Mouse (Mus musculus): Measurements from ENCODE around the gene Rfpl4b.
"Not testable (repeated sequence)": the region's sequence is repeated elsewhere in the genome, so short reads cannot be mapped to it uniquely, and the experiment has no call there.

Rfpl4b gene

DNA sequence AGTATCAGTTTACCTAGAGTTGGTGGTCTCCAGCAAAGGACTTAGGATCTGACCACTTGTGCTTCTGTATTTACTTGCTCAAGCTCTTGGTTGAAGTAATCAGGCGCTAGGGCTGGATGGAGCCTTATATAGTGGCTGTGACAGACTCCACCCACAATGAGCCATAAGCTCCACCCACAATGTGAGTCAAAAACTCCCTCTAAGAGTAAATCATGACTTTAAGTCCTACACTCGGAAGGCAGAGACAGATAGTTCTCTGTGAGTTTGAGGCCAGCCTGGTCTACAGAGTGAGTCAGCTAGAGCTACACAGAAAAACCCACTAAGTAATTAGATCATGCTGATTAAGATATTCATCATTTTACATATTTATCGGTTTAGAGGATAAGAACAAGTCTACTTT is at the start of gene Rfpl4b:
Rfpl4b (minus strand) TSS at position 101 of the 400 bp plus-strand sequence.
- no peak for DNase-seq

- no peak for DNase-seq
These were observed 33.6 kb upstream of the Rfpl4b start for GRCm38 (mm10) chr10:38855186-38855585.

DNA sequence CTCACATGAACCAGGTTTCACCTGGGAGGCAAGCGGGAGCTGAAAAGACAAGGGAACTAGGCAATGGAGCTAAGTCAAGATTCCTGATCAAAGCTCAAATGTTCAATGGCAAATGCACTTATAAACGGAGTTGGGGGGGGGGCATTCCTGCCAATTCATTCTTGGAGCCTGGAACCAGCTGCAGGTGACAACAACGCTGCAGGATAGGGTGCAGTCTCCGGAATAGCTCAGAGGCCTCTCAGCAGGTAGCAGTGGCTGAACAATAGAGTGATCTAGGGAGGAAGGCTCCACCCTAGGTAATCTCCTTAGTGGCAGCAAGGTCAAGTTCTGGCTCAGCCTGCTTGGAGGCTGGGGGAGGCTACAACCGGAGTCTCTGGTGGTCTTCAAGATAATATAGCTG is 28.4 kb upstream of the Rfpl4b start:
- DNase-seq: not testable (repeated sequence)

GRCm38 (mm10) chr10:38848884-38849499 is 27.4 kb upstream of the Rfpl4b start:
- peak; percentile 68 to 76 for DNase-seq

DNA sequence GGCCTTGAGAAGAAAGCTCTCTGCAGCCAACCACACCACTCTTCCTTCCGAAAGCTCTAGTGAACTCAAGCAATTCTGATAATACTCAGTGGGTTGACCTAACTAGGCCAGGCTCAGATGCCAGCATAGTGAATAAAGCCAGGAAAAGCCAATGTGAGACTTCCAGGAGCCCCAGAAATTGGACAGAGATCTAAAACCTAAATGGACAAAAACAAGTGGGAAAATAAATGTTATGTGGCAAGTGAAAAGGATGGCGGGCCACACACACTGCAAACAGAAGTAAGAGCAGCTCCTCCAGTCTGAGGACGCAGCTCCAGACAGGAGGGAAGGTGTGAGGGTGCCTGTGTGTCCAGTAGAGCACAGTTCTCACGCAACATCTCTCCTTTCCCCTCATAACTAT is 26.7 kb upstream of the Rfpl4b start:
- no peak for DNase-seq

- DNase-seq: no peak
These were observed 2.2 kb upstream of the Rfpl4b start for GRCm38 (mm10) chr10:38823741-38824140.

- no peak for DNase-seq
These were observed 15.5 kb downstream of the Rfpl4b start for GRCm38 (mm10) chr10:38806056-38806455.

GRCm38 (mm10) chr10:38804047-38804446 is 17.5 kb downstream of the Rfpl4b start:
- no peak for DNase-seq

DNA sequence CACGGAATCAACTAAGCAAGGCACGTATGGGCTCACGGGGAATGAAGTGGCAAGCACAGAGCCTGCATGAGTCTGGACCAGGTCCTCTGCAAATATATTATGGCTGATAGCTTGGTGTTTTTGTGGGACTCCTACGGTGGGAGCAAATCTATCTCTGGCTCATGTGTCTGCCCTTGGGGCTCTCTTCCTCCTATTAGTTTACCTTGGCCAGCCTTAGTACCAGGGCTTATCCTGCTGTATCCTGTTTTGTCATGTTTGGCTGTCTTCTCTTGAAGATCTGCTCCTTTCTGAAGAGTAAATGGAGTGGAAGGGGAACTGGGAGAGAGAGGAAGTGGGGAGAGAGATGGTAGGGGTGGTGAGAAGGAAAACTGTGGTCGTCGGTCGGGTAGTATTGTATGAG is 18.3 kb downstream of the Rfpl4b start:
- DNase-seq: no peak

- DNase-seq: no peak
These were observed 33.0 kb downstream of the Rfpl4b start for GRCm38 (mm10) chr10:38788612-38789011.

Data from kidney, postnatal 25 days (tissue).